Mouse (Mus musculus): ENCODE data around the gene Cutal.
"Not testable (repeated sequence)": the region's sequence is repeated elsewhere in the genome, so short reads cannot be mapped to it uniquely, and the experiment has no call there.

The Cutal gene

GRCm38 (mm10) chr2:34874271-34874670 lies at the start of gene Cutal:
Gene Cutal (plus strand): TSS chr2:34874396.
- no peak for DNase-seq (ENCODE audit: low spot score in 2 of 2)

- DNase-seq (ENCODE audit: low spot score in 2 of 2), result peak; percentile 87 to 94
These were observed 48.3 kb upstream of the Cutal start, which contains the start of gene Fbxw2 for GRCm38 (mm10) chr2:34825827-34826459. Gene Fbxw2 (minus strand): TSS chr2:34826311.

- peak in 1 of 2 experiments; percentile 37 for DNase-seq (ENCODE audit: low spot score in 2 of 2)
These were observed 47.5 kb upstream of the Cutal start for GRCm38 (mm10) chr2:34826460-34827231.

GRCm38 (mm10) chr2:34827591-34827990 lies 46.6 kb upstream of the Cutal start:
- DNase-seq (ENCODE audit: low spot score in 2 of 2), result no peak

- DNase-seq (ENCODE audit: low spot score in 2 of 2), result no peak
These were observed 46.2 kb upstream of the Cutal start for GRCm38 (mm10) chr2:34828026-34828425.

GRCm38 (mm10) chr2:34830066-34830465 lies 44.1 kb upstream of the Cutal start:
- not testable (repeated sequence) for DNase-seq (ENCODE audit: low spot score in 2 of 2)

- not testable (repeated sequence) for DNase-seq (ENCODE audit: low spot score in 2 of 2)
These were observed 41.3 kb upstream of the Cutal start, which contains the start of gene Gm34653 for GRCm38 (mm10) chr2:34832766-34833457. Gene Gm34653 (plus strand): TSS chr2:34833007.

- DNase-seq (ENCODE audit: low spot score in 2 of 2), result no peak
These were observed 40.6 kb upstream of the Cutal start for GRCm38 (mm10) chr2:34833624-34834023.

GRCm38 (mm10) chr2:34835669-34836068 lies 38.5 kb upstream of the Cutal start:
- no peak for DNase-seq (ENCODE audit: low spot score in 2 of 2)

- DNase-seq (ENCODE audit: low spot score in 2 of 2), result not testable (repeated sequence)
These were observed 34.1 kb upstream of the Cutal start for GRCm38 (mm10) chr2:34840143-34840542.

- no peak for DNase-seq (ENCODE audit: low spot score in 2 of 2)
These were observed 32.5 kb upstream of the Cutal start for GRCm38 (mm10) chr2:34841706-34842105.

GRCm38 (mm10) chr2:34843211-34843939 lies 30.8 kb upstream of the Cutal start:
- no peak for DNase-seq (ENCODE audit: low spot score in 2 of 2)

- DNase-seq (ENCODE audit: low spot score in 2 of 2), result no peak
These were observed 26.5 kb upstream of the Cutal start for GRCm38 (mm10) chr2:34847702-34848101.

GRCm38 (mm10) chr2:34855265-34855664 lies 18.9 kb upstream of the Cutal start:
- DNase-seq (ENCODE audit: low spot score in 2 of 2), result no peak

GRCm38 (mm10) chr2:34857728-34858127 lies 16.5 kb upstream of the Cutal start:
- no peak for DNase-seq (ENCODE audit: low spot score in 2 of 2)

- DNase-seq (ENCODE audit: low spot score in 2 of 2), result peak; percentile 51 to 52
These were observed 4.5 kb upstream of the Cutal start for GRCm38 (mm10) chr2:34869680-34870079.

GRCm38 (mm10) chr2:34870520-34871474 lies 3.4 kb upstream of the Cutal start:
- DNase-seq (ENCODE audit: low spot score in 2 of 2), result peak; percentile 91 to 94

GRCm38 (mm10) chr2:34874816-34875345 lies 685 bp downstream of the Cutal start, which contains the start of gene Psmd5:
Gene Psmd5 (minus strand): TSS chr2:34874968.
- no peak for DNase-seq (ENCODE audit: low spot score in 2 of 2)

- DNase-seq (ENCODE audit: low spot score in 2 of 2), result no peak
These were observed 5.9 kb downstream of the Cutal start for GRCm38 (mm10) chr2:34880054-34880453.

- DNase-seq (ENCODE audit: low spot score in 2 of 2), result no peak
These were observed 8.6 kb downstream of the Cutal start for GRCm38 (mm10) chr2:34882757-34883156.
